Mouse (Mus musculus): ENCODE data around the gene Trmt61a. TPM values are rescaled to one million over a fixed set of nuclear protein-coding genes. Genes with fewer than 3 reads are reported as not detected.

Gene Trmt61a
- polyA plus RNA-seq, 1 experiment from 2014 or later: 6.0 TPM

DNA sequence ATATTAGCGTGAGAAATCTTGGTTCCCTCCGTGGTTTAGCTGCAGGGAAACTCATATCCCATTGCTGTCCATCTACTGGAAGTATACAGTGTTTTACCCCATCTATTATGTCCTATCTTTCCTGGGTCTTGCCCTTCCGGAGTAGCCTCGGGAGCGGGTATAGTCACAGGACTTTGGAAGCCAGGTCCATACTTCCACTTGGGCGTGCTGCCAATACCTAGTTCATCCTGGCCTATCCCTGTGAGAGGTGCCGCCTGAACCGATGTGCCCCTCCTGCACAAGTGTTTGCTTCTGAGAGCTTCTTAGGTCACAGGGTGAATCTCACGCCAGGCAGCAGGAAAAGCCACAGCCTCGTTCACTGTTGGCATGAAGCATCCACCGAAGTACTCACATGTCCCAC, 11.5 kb downstream of the Trmt61a start:
- Histone ChIP-seq H3K4me1 (ENCODE audit: control insufficient read depth, insufficient read depth, low read length) (peaks cover 65% of the 10 kb centered on the region), H3K27ac (ENCODE audit: low read depth, low read length) (no peak overlapping the region), H3K4me3 (ENCODE audit: low read depth, low read length) (no peak overlapping the region), H3K36me3 (ENCODE audit: control insufficient read depth, insufficient read depth, low read length) (no peaks in the 10 kb centered on the region), H3K9me3 (ENCODE audit: control insufficient read depth, low read length) (no peaks in the 10 kb centered on the region), H3K4me2 (no peak overlapping the region), H3K9ac (ENCODE audit: low read length) (no peak overlapping the region), H3K27me3 (ENCODE audit: control insufficient read depth, insufficient read depth, low read length) (no peaks in the 10 kb centered on the region)
- 92% methylated on average over 11 of the region's 11 CpGs for WGBS
- DNase-seq (ENCODE audit: low spot score, missing footprints): no peak
- ATAC-seq (ENCODE audit: low FRiP score): no peak

DNA sequence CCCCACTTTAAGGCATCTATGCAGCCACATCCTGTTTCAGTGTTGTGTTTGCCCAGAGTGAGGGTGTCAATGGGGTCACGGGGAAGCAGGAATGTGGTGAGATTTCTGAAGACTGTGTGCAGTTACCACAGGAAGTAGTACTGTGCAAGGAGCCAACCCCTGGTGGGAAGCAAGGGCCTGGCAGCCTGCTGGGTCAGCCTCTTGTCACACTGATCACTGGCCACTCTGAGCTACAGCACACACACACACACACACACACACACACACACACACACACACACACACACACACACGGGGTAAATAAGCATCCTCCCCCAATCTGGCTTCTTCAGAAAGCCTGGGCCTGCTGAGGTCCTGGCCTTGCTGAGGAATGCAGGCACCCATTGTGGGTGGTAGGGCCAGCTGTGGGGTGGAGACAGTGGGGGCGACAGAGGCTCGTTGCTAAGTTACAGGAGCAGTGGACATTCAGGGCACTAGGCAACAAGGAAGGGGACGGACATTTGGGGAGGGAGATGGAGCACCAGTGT, 13.5 kb downstream of the Trmt61a start:
- Histone ChIP-seq H3K9me3 (ENCODE audit: control insufficient read depth, low read length) (no peaks in the 10 kb centered on the region), H3K9ac (ENCODE audit: low read length) (peak overlapping the region; percentile 59), H3K4me1 (ENCODE audit: control insufficient read depth, insufficient read depth, low read length) (peaks cover 84% of the 10 kb centered on the region), H3K4me3 (ENCODE audit: low read depth, low read length) (no peak overlapping the region), H3K27ac (ENCODE audit: low read depth, low read length) (peak overlapping the region; percentile 98), H3K4me2 (0 out of 2 replicates have a peak overlapping the region, but pooled peaks have one; percentile 2), H3K27me3 (ENCODE audit: control insufficient read depth, insufficient read depth, low read length) (no peaks in the 10 kb centered on the region), H3K36me3 (ENCODE audit: control insufficient read depth, insufficient read depth, low read length) (no peaks in the 10 kb centered on the region)
- DNase-seq (ENCODE audit: low spot score, missing footprints) (peak; percentile 95), ATAC-seq (ENCODE audit: low FRiP score) (peak; percentile 45)
- WGBS: 3% methylated on average over 5 of the region's 5 CpGs

DNA sequence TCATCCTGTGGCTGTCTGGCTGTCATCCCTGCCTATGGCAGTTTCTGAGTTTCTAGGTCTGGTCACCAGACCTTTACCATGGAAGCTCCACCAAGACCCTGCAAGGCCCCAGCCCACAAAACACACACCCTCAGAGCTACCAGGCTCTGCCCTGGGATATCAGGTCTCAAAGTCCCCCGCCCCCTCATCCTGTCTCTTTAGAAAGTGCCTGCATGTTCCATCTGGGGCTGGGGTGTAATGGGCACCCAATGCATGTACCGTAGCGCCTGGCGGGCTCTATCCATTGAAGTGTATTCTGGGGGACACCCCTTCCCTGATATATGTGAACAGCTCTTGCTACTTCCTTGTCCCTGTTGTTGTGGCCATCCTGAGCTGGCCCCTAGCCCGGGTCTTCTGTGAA, 15.0 kb downstream of the Trmt61a start:
- no peaks in the 10 kb centered on the region for H3K36me3 ChIP-seq (ENCODE audit: control insufficient read depth, insufficient read depth, low read length)
- WGBS: 73% methylated on average over 5 of the region's 5 CpGs
- peak overlapping the region; percentile 71 for H3K9ac ChIP-seq (ENCODE audit: low read length)
- peaks cover 71% of the 10 kb centered on the region for H3K4me1 ChIP-seq (ENCODE audit: control insufficient read depth, insufficient read depth, low read length)
- H3K27ac ChIP-seq (ENCODE audit: low read depth, low read length): peak overlapping the region; percentile 98
- H3K9me3 ChIP-seq (ENCODE audit: control insufficient read depth, low read length): no peaks in the 10 kb centered on the region
- H3K4me3 ChIP-seq (ENCODE audit: low read depth, low read length): no peak overlapping the region
- peak overlapping the region; percentile 45 for H3K4me2 ChIP-seq
- no peak for ATAC-seq (ENCODE audit: low FRiP score)
- H3K27me3 ChIP-seq (ENCODE audit: control insufficient read depth, insufficient read depth, low read length): no peaks in the 10 kb centered on the region
- DNase-seq (ENCODE audit: low spot score, missing footprints): peak; percentile 87

DNA sequence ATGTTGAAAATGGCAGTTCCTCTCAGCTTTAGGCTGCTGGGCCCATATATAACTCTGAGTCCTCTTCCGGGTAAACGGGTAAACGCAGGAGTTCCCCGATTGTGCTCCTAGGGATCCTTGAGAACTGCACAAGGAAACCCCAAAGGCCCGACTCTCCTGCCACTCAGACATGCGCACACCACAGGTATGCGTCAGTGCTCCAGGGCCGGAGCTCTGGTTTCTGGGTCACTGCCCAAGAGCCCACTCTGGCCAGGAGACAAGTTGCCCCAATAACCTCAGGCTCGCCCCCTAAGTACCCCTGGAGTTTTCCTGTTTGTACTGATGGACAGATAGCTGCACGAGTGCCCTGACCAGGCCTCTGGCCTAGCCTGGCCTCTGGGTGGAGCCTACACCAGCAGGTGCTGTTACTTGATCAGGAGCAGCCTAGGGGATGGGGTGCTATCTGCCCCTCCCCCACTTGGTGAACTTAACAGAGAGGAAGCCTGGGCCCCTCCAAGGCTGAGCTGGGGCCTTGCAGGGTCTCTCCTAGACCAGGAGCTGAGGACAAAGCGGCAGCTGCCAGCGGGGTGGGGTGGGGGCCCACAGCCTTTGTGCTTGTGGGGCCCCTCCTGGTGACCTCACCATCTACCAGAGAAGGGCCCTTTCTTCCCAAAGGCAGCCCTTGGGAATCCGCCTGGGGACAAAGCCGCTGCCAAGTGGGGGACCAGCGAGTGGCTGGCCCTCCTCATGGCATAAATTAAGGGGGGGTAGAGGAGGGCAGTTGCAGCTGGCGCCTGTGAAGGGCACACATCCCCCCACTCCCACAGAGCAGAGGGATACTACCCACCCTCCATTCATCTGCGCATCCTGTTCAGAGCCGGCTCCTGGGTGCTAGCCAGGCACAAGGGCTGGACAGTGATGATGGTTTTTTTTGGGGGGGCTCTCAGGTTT, 15.7 kb downstream of the Trmt61a start:
- DNase-seq (ENCODE audit: low spot score, missing footprints) (peak; percentile 98), ATAC-seq (ENCODE audit: low FRiP score) (peak; percentile 87)
- peaks cover 65% of the 10 kb centered on the region for H3K4me1 ChIP-seq (ENCODE audit: control insufficient read depth, insufficient read depth, low read length)
- peak overlapping the region; percentile 98 for H3K27ac ChIP-seq (ENCODE audit: low read depth, low read length)
- 15% methylated on average over 18 of the region's 18 CpGs for WGBS
- H3K36me3 ChIP-seq (ENCODE audit: control insufficient read depth, insufficient read depth, low read length): no peaks in the 10 kb centered on the region
- H3K9ac ChIP-seq (ENCODE audit: low read length): peak overlapping the region; percentile 71
- 0 out of 2 replicates have a peak overlapping the region, but pooled peaks have one; percentile 12 for H3K4me3 ChIP-seq (ENCODE audit: low read depth, low read length)
- peak overlapping the region; percentile 45 for H3K4me2 ChIP-seq
- no peaks in the 10 kb centered on the region for H3K27me3 ChIP-seq (ENCODE audit: control insufficient read depth, insufficient read depth, low read length)
- H3K9me3 ChIP-seq (ENCODE audit: control insufficient read depth, low read length): no peaks in the 10 kb centered on the region

DNA sequence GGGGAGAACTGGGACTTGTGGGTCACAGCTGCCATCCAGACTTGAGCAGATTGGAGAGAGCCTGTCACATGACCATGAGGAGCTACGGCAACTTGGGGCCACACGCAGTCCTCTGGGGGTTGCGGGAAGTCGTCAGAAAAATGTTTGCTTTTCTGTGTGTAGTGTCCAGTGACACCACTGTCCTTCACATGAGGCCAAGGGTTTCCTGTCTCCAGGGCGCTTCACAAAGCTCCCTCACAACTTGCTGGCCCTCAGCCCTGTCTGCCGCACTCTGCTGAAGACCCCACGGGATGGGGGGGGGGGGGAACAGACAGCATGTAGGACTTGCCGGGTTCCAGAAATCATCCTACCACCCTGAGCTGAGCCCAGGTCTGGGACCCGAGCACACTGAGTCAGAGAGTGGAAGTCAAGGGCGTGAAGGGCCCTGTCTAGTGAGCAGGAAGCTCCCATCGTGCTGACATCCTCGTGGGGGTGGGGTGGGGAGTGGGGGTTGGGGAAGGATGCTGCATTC, 16.4 kb downstream of the Trmt61a start:
- Histone ChIP-seq H3K9me3 (ENCODE audit: control insufficient read depth, low read length) (no peaks in the 10 kb centered on the region), H3K36me3 (ENCODE audit: control insufficient read depth, insufficient read depth, low read length) (no peaks in the 10 kb centered on the region), H3K4me2 (peak overlapping the region; percentile 45), H3K4me3 (ENCODE audit: low read depth, low read length) (0 out of 2 replicates have a peak overlapping the region, but pooled peaks have one; percentile 12), H3K9ac (ENCODE audit: low read length) (peak overlapping the region; percentile 71), H3K27me3 (ENCODE audit: control insufficient read depth, insufficient read depth, low read length) (no peaks in the 10 kb centered on the region), H3K27ac (ENCODE audit: low read depth, low read length) (peak overlapping the region; percentile 98), H3K4me1 (ENCODE audit: control insufficient read depth, insufficient read depth, low read length) (peaks cover 65% of the 10 kb centered on the region)
- DNase-seq (ENCODE audit: low spot score, missing footprints): no peak
- peak; percentile 13 for ATAC-seq (ENCODE audit: low FRiP score)
- WGBS: 1% methylated on average over 12 of the region's 12 CpGs

DNA sequence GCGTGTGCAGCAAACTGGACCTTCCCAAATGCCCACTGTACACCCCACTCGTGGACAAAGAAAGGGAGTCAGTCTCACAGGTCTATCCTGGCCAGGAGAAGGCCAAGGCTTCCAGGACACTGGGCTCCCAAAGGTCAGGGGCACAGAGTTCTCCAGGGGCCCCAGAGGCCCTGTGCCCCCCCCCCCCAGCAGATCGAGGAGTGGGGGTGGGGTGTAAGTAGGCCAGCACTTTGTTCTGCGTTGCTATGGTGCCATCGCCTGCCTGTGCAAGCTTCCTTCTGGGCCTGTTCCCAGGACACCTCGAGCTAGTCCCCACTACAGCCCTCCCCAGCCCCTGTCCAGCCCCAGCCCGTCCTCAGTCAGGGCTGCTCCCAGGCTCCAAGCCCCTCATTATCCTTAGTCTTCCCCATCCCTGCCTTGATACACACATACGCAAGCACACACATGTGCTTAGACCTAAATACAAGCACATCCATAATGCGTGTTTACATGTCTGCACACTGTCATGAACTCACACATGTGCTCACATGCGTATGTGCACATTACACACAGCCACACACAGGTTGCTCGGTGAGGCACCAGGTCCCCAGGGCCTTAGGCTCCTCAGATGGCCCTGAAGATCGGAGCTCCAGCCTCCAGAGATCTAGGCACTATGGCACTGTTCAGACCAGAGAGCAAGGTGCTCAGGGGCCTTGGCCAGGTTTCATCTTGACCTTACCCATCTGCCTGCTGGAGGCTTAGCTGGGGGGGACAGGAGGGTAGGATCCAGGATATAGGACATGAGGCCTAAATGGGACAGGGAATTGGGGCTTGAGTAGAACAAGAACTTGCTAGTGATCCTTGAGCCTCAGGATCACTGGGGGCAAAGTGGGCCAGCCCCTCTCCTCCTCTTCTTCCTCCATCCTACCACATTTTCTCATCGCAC, 17.2 kb downstream of the Trmt61a start:
- H3K4me3 ChIP-seq (ENCODE audit: low read depth, low read length): no peak overlapping the region
- no peaks in the 10 kb centered on the region for H3K36me3 ChIP-seq (ENCODE audit: control insufficient read depth, insufficient read depth, low read length)
- H3K4me1 ChIP-seq (ENCODE audit: control insufficient read depth, insufficient read depth, low read length): peaks cover 60% of the 10 kb centered on the region
- H3K9ac ChIP-seq (ENCODE audit: low read length): peak overlapping the region; percentile 71
- no peaks in the 10 kb centered on the region for H3K9me3 ChIP-seq (ENCODE audit: control insufficient read depth, low read length)
- WGBS: 33% methylated on average over 13 of the region's 13 CpGs
- H3K27ac ChIP-seq (ENCODE audit: low read depth, low read length): peak overlapping the region; percentile 98
- ATAC-seq (ENCODE audit: low FRiP score) (peak; percentile 51), DNase-seq (ENCODE audit: low spot score, missing footprints) (peak; percentile 97)
- H3K27me3 ChIP-seq (ENCODE audit: control insufficient read depth, insufficient read depth, low read length): no peaks in the 10 kb centered on the region
- H3K4me2 ChIP-seq: peak overlapping the region; percentile 45

DNA sequence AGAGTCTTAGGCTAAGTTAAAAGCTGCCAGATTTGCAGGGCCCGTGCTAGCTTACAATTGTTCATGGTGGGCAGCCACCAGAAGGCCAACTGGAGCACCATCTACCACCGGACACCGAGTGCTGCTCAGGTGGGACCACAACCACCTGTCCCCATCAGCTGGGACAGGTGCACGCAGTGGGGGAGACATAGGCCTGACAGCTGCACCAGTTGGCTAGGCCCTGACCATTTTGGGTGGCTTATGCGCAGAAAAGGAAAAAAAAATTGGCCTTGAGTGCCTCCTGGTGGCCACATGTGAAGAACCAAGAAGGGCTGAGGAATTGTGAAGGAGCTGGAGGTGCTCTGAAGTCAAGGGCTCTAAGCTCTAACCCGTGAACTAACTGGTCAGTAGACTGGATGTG, 18.3 kb downstream of the Trmt61a start:
- Histone ChIP-seq H3K27me3 (ENCODE audit: control insufficient read depth, insufficient read depth, low read length) (no peaks in the 10 kb centered on the region), H3K27ac (ENCODE audit: low read depth, low read length) (peak overlapping the region; percentile 98), H3K9ac (ENCODE audit: low read length) (peak overlapping the region; percentile 71), H3K9me3 (ENCODE audit: control insufficient read depth, low read length) (no peaks in the 10 kb centered on the region), H3K36me3 (ENCODE audit: control insufficient read depth, insufficient read depth, low read length) (no peaks in the 10 kb centered on the region), H3K4me1 (ENCODE audit: control insufficient read depth, insufficient read depth, low read length) (peaks cover 49% of the 10 kb centered on the region), H3K4me3 (ENCODE audit: low read depth, low read length) (no peak overlapping the region), H3K4me2 (no peak overlapping the region)
- WGBS: 22% methylated on average over 6 of the region's 6 CpGs
- DNase-seq (ENCODE audit: low spot score, missing footprints): peak; percentile 98
- ATAC-seq (ENCODE audit: low FRiP score): no peak

DNA sequence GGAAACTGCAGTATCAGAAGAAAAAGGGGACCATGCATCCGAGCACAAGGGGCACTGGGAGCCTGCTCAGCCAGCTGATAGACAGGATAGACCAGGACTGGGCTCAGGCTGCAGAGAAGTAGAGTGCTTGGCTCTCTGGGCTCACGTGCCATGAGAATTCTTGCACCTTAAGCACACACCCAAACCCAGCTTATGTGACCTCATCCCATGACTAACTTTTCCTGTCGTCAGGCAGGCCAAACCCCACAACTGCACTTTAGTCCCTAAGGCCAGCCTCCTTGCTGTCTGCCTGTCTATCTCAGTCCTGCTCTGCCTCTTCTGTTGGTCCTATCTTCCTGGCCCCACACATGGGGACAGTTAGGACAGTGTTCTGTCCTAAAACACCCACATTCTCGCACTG, 19.8 kb downstream of the Trmt61a start:
- Histone ChIP-seq H3K27ac (ENCODE audit: low read depth, low read length) (no peak overlapping the region), H3K27me3 (ENCODE audit: control insufficient read depth, insufficient read depth, low read length) (no peaks in the 10 kb centered on the region), H3K36me3 (ENCODE audit: control insufficient read depth, insufficient read depth, low read length) (no peaks in the 10 kb centered on the region), H3K9ac (ENCODE audit: low read length) (no peak overlapping the region), H3K4me1 (ENCODE audit: control insufficient read depth, insufficient read depth, low read length) (peaks cover 36% of the 10 kb centered on the region), H3K4me2 (no peak overlapping the region), H3K9me3 (ENCODE audit: control insufficient read depth, low read length) (no peaks in the 10 kb centered on the region), H3K4me3 (ENCODE audit: low read depth, low read length) (no peak overlapping the region)
- 72% methylated on average over 4 of the region's 4 CpGs for WGBS
- ATAC-seq (ENCODE audit: low FRiP score): no peak
- no peak for DNase-seq (ENCODE audit: low spot score, missing footprints)
